Mouse (Mus musculus) bone marrow, adult 2 months (tissue): ENCODE measurements at regions not wholly inside any gene's neighbourhood (a gene's known extent, or its start where the extent isn't known, plus 50 kb on each side); places are given as distances from the start of the nearest gene placed in this dataset.

Experiments used
- H3K27ac ChIP-seq: fragments of 200-500 bp; 2 replicates; pipeline ENCODE4 v1.5.1; 2012; ENCODE audit warnings: low read depth, mild to moderate bottlenecking, control low read depth, inconsistent platforms, low read length; ENCODE audit not compliant: control insufficient read depth, poor library complexity, insufficient read depth
- H3K4me1 ChIP-seq: fragments of 200-500 bp; 2 replicates; pipeline ENCODE4 v1.6.1; 2011; ENCODE audit warnings: low read length; ENCODE audit not compliant: control insufficient read depth, insufficient read depth
- H3K4me3 ChIP-seq: fragments of 200-500 bp; replicated peaks from 2 replicates; pipeline ENCODE3; 2011; ENCODE audit warnings: mild to moderate bottlenecking, low read depth, low read length, control low read depth; ENCODE audit not compliant: control insufficient read depth
- CTCF ChIP-seq: fragments of 200-500 bp; IDR thresholded peaks from 2 replicates; pipeline ENCODE4 v1.5.1; 2011; ENCODE audit warnings: low read length, control low read depth; ENCODE audit not compliant: control insufficient read depth, insufficient read depth
- POLR2A ChIP-seq: fragments of 200-500 bp; IDR thresholded peaks from 2 replicates; pipeline ENCODE4 v1.6.1; 2011; ENCODE audit warnings: low read depth, mild to moderate bottlenecking, control low read depth, low read length, borderline replicate concordance; ENCODE audit not compliant: control insufficient read depth
- WGBS: fragments of 180-500 bp; shearing (Covaris S2); methylation state at CpG from one replicate; pipeline ENCODE4 v1.1.7; 2018; 5-methylcytosine and 5-hydroxymethylcytosine counted together

GRCm38 (mm10) chr4:150707725-150708571, 56.0 kb upstream of the Slc45a1 start:
- TF ChIP-seq CTCF (no peak), POLR2A (no peak)
- no peak overlapping the region for H3K4me3 ChIP-seq
- H3K27ac ChIP-seq, result no peak overlapping the region
- WGBS, result 78% methylated on average over 20 of the region's 20 CpGs
- H3K4me1 ChIP-seq, result no peaks in the 10 kb centered on the region

- WGBS, result 68% methylated on average over 19 of the region's 19 CpGs
- H3K27ac ChIP-seq, result no peak overlapping the region
- no peak for TF ChIP-seq POLR2A
- TF ChIP-seq CTCF, result no peak
- no peaks in the 10 kb centered on the region for H3K4me1 ChIP-seq
- no peak overlapping the region for H3K4me3 ChIP-seq
These were observed 55.1 kb upstream of the Slc45a1 start for GRCm38 (mm10) chr4:150706793-150707724.

GRCm38 (mm10) chr4:150706291-150706690, 54.3 kb upstream of the Slc45a1 start:
- no peak overlapping the region for H3K27ac ChIP-seq

GRCm38 (mm10) chr4:150703266-150703665, 51.3 kb upstream of the Slc45a1 start:
- 66% methylated on average over 5 of the region's 5 CpGs for WGBS
- Histone ChIP-seq H3K4me1 (no peaks in the 10 kb centered on the region), H3K27ac (no peak overlapping the region), H3K4me3 (no peak overlapping the region)
- TF ChIP-seq CTCF (no peak), POLR2A (no peak)

More at GRCm38 (mm10) chr4:150706291-150706690, 54.3 kb upstream of the Slc45a1 start:
- Histone ChIP-seq H3K4me1 (no peaks in the 10 kb centered on the region), H3K4me3 (no peak overlapping the region)
- 87% methylated on average over 7 of the region's 7 CpGs for WGBS
- TF ChIP-seq POLR2A, result no peak
- no peak for TF ChIP-seq CTCF
